ENCODE assay signal across 13 mouse cellular contexts in genomic region chr13:59682629-59683028, GRCm38 (mm10). TPM values are rescaled to one million over a fixed set of nuclear protein-coding genes. Genes with fewer than 3 reads are reported as not detected.
DNase-seq lines count a peak whose midpoint lies in the region; ATAC-seq lines count a peak whose summit lies in the region.
"Had no signal": no experiment of that assay in that cellular context is flagged by ENCODE, and none has a peak within 500 bp of the region (broad histone marks: within the 10 kb centered on the region; RNA-seq: fewer than 3 reads in every experiment).

No protein-coding gene starts in this region.

- no peak overlapping the region for H3K27ac ChIP-seq in embryonic facial prominence, embryonic 11.5 days (replicated peaks; ENCODE audit: low read depth, low read length)
- H3K27ac ChIP-seq in embryonic facial prominence, embryonic 10.5 days (replicated peaks): no peak overlapping the region
- no peak overlapping the region for H3K27ac ChIP-seq in forebrain, embryonic 12.5 days

- no peaks in the 10 kb centered on the region for H3K4me1 ChIP-seq in embryonic facial prominence, embryonic 11.5 days (ENCODE audit: control insufficient read depth, insufficient read depth, low read length)
- H3K4me1 ChIP-seq in embryonic facial prominence, embryonic 10.5 days: peaks cover 14% of the 10 kb centered on the region
- H3K4me1 ChIP-seq in forebrain, embryonic 12.5 days: no peaks in the 10 kb centered on the region

- no peaks in the 10 kb centered on the region for H3K36me3 ChIP-seq in embryonic facial prominence, embryonic 11.5 days (replicated peaks; ENCODE audit: control insufficient read depth, insufficient read depth, low read depth, low read length)
- H3K36me3 ChIP-seq in embryonic facial prominence, embryonic 10.5 days (replicated peaks): no peaks in the 10 kb centered on the region
- H3K36me3 ChIP-seq in forebrain, embryonic 12.5 days (replicated peaks): no peaks in the 10 kb centered on the region

- no peak overlapping the region for H3K4me3 ChIP-seq in embryonic facial prominence, embryonic 11.5 days (ENCODE audit: low read depth, low read length)
- no peak overlapping the region for H3K4me3 ChIP-seq in embryonic facial prominence, embryonic 10.5 days
- no peak overlapping the region for H3K4me3 ChIP-seq in forebrain, embryonic 12.5 days (replicated peaks)

- no peaks in the 10 kb centered on the region for H3K9me3 ChIP-seq in embryonic facial prominence, embryonic 11.5 days (replicated peaks; ENCODE audit: control insufficient read depth, low read length)
- no peaks in the 10 kb centered on the region for H3K9me3 ChIP-seq in embryonic facial prominence, embryonic 10.5 days
- no peaks in the 10 kb centered on the region for H3K9me3 ChIP-seq in forebrain, embryonic 12.5 days

- no peak for ATAC-seq in embryonic facial prominence, embryonic 11.5 days (replicated peaks; ENCODE audit: insufficient number of reproducible peaks, low FRiP score, low TSS enrichment, low read depth)
- no peak for ATAC-seq in forebrain, embryonic 12.5 days (ENCODE audit: low FRiP score)

- 37% methylated on average over 7 of the region's 7 CpGs for WGBS in embryonic facial prominence, embryonic 11.5 days
- WGBS in embryonic facial prominence, embryonic 10.5 days: 31% methylated on average over 7 of the region's 7 CpGs
- 36% methylated on average over 7 of the region's 7 CpGs for WGBS in forebrain, embryonic 12.5 days

- intact Hi-C loops in left cerebral cortex, postnatal 14 days (cut with DNase I): no loop called here

- no peak overlapping the region for H3K4me2 ChIP-seq in embryonic facial prominence, embryonic 11.5 days (ENCODE audit: low read depth, low read length)
- no peak overlapping the region for H3K4me2 ChIP-seq in forebrain, embryonic 12.5 days

- H3K9ac ChIP-seq in embryonic facial prominence, embryonic 11.5 days (replicated peaks; ENCODE audit: low read length): no peak overlapping the region
- H3K9ac ChIP-seq in forebrain, embryonic 12.5 days: no peak overlapping the region

- DNase-seq in embryonic facial prominence, embryonic 11.5 days (ENCODE audit: low spot score): peak; percentile 77
- DNase-seq in embryonic facial prominence, embryonic 10.5 days (ENCODE audit: low spot score): no peak
- DNase-seq in thymus, postnatal 0 days (ENCODE audit: low spot score): peak; percentile 46
- DNase-seq in thymus, postnatal 36 days: no peak
- peak; percentile 26 for DNase-seq in induced T-regulatory cell, adult 2 months (ENCODE audit: low read depth)
- DNase-seq in left cerebral cortex, postnatal 14 days (ENCODE audit: low spot score in 2 of 2): no peak
- no peak for DNase-seq in spleen, postnatal 14 days (ENCODE audit: low spot score in 2 of 2)
- DNase-seq: cerebellum, adult 11 months; lung, postnatal 4 days had no signal

- H3K27me3 ChIP-seq in embryonic facial prominence, embryonic 11.5 days (ENCODE audit: control insufficient read depth, insufficient read depth, low read length): no peaks in the 10 kb centered on the region
- H3K27me3 ChIP-seq in embryonic facial prominence, embryonic 10.5 days (replicated peaks; ENCODE audit: low read depth, poor library complexity, severe bottlenecking): peaks cover 5% of the 10 kb centered on the region; the same call in 1 of the 2 replicates
- H3K27me3 ChIP-seq in forebrain, embryonic 12.5 days: no peaks in the 10 kb centered on the region

RNA-seq across cellular contexts. Expression of gene Golm1, which starts 7.0 kb away (rescaled TPM):
- 88.0 and 97.5 TPM in 2 replicates for polyA plus RNA-seq in embryonic facial prominence, embryonic 11.5 days (2014; fragmentation: Nextera tagmentation; extraction: Ambion mirVana)
- polyA plus RNA-seq in embryonic facial prominence, embryonic 10.5 days (2016; fragmentation: Nextera tagmentation; extraction: Ambion mirVana): 99.3 and 115 TPM in 2 replicates
- 3.9 and 4.5 TPM in 2 replicates for polyA plus RNA-seq in thymus, postnatal 0 days (2015; fragmentation: Nextera tagmentation; extraction: Ambion mirVana)
- 10 to 100 TPM; 15.5 to 15.6 TPM for total RNA-seq in left cerebral cortex, postnatal 14 days (2021)
- 109 and 114 TPM in 2 replicates for polyA plus RNA-seq in forebrain, embryonic 12.5 days (2016; fragmentation: Nextera tagmentation; extraction: Ambion mirVana)

RNA-seq across cellular contexts. Expression of gene 4921517D22Rik, which starts 11.3 kb away (rescaled TPM):
- polyA plus RNA-seq in embryonic facial prominence, embryonic 11.5 days (2014; fragmentation: Nextera tagmentation; extraction: Ambion mirVana): not detected in 2 replicates
- polyA plus RNA-seq in embryonic facial prominence, embryonic 10.5 days (2016; fragmentation: Nextera tagmentation; extraction: Ambion mirVana): not detected in 2 replicates
- not detected in 2 replicates for polyA plus RNA-seq in thymus, postnatal 0 days (2015; fragmentation: Nextera tagmentation; extraction: Ambion mirVana)
- not detected for total RNA-seq in left cerebral cortex, postnatal 14 days (2021)
- not detected in 2 replicates for polyA plus RNA-seq in forebrain, embryonic 12.5 days (2016; fragmentation: Nextera tagmentation; extraction: Ambion mirVana)
- total RNA-seq: adrenal gland, adult 18-20 months; heart, postnatal 25 days had no signal
- polyA plus RNA-seq: kidney, embryonic 16.5 days had no signal

RNA-seq across cellular contexts. Expression of gene Spata31d1a, which starts 27.5 kb away (rescaled TPM):
- 0.11 TPM in 1 of 2 replicates, not detected in the other for polyA plus RNA-seq in embryonic facial prominence, embryonic 11.5 days (2014; fragmentation: Nextera tagmentation; extraction: Ambion mirVana)
- 0.02 and 0.14 TPM in 2 replicates for polyA plus RNA-seq in embryonic facial prominence, embryonic 10.5 days (2016; fragmentation: Nextera tagmentation; extraction: Ambion mirVana)
- polyA plus RNA-seq in thymus, postnatal 0 days (2015; fragmentation: Nextera tagmentation; extraction: Ambion mirVana): not detected in 2 replicates
- under 1 TPM; 0.13 to 0.18 TPM for total RNA-seq in left cerebral cortex, postnatal 14 days (2021)
- 0.17 and 0.28 TPM in 2 replicates for polyA plus RNA-seq in forebrain, embryonic 12.5 days (2016; fragmentation: Nextera tagmentation; extraction: Ambion mirVana)
- total RNA-seq: adrenal gland, adult 18-20 months; heart, postnatal 25 days had no signal
- polyA plus RNA-seq: kidney, embryonic 16.5 days had no signal

RNA-seq across cellular contexts. Expression of gene Spata31d1b, which starts 29.5 kb away (rescaled TPM):
- polyA plus RNA-seq in embryonic facial prominence, embryonic 11.5 days (2014; fragmentation: Nextera tagmentation; extraction: Ambion mirVana): not detected in 2 replicates
- not detected in 2 replicates for polyA plus RNA-seq in embryonic facial prominence, embryonic 10.5 days (2016; fragmentation: Nextera tagmentation; extraction: Ambion mirVana)
- 0.04 TPM in 2 replicates for polyA plus RNA-seq in thymus, postnatal 0 days (2015; fragmentation: Nextera tagmentation; extraction: Ambion mirVana)
- not detected for total RNA-seq in left cerebral cortex, postnatal 14 days (2021)
- not detected in 2 replicates for polyA plus RNA-seq in forebrain, embryonic 12.5 days (2016; fragmentation: Nextera tagmentation; extraction: Ambion mirVana)
- total RNA-seq: adrenal gland, adult 18-20 months; heart, postnatal 25 days had no signal
- polyA plus RNA-seq: kidney, embryonic 16.5 days had no signal

RNA-seq across cellular contexts. Expression of gene Spata31d1d, which starts 48.9 kb away (rescaled TPM):
- not detected in 2 replicates for polyA plus RNA-seq in embryonic facial prominence, embryonic 11.5 days (2014; fragmentation: Nextera tagmentation; extraction: Ambion mirVana)
- polyA plus RNA-seq in embryonic facial prominence, embryonic 10.5 days (2016; fragmentation: Nextera tagmentation; extraction: Ambion mirVana): not detected in 2 replicates
- not detected in 2 replicates for polyA plus RNA-seq in thymus, postnatal 0 days (2015; fragmentation: Nextera tagmentation; extraction: Ambion mirVana)
- under 1 TPM in 1 of 2 experiments, not detected in 1; 0.08 TPM for total RNA-seq in left cerebral cortex, postnatal 14 days (2021)
- not detected in 2 replicates for polyA plus RNA-seq in forebrain, embryonic 12.5 days (2016; fragmentation: Nextera tagmentation; extraction: Ambion mirVana)
- total RNA-seq: adrenal gland, adult 18-20 months; heart, postnatal 25 days had no signal
- polyA plus RNA-seq: kidney, embryonic 16.5 days had no signal

Comparison
In these comparisons a context has a peak if more than half of its experiments do, and no peak if none do; other contexts are left out.
1. DNase-seq: peak in embryonic facial prominence, embryonic 11.5 days (single experiment), thymus, postnatal 0 days (single experiment) and induced T-regulatory cell, adult 2 months (single experiment); none in embryonic facial prominence, embryonic 10.5 days (single experiment), thymus, postnatal 36 days (0 of 2), left cerebral cortex, postnatal 14 days (0 of 2) and spleen, postnatal 14 days (0 of 2).
2. RNA of gene Golm1, which starts 7.0 kb away (polyA plus RNA-seq): 109 to 114 TPM in forebrain, embryonic 12.5 days, 99.3 to 115 TPM in embryonic facial prominence, embryonic 10.5 days and 88.0 to 97.5 TPM in embryonic facial prominence, embryonic 11.5 days; 3.9 to 4.5 TPM in thymus, postnatal 0 days; every median in the first group is over 10 times any median in the second.